Mouse (Mus musculus) brain, adult 2 months (tissue): ENCODE results near the gene Lrrc57.

ENCODE experiments used
- DNase-seq: peaks from one replicate; pipeline ENCODE4 v3.0.0; 2011; ENCODE audit warnings: low read depth, low spot score

The Lrrc57 gene

GRCm38 (mm10) chr2:120608830-120609723 lies at the start of gene Lrrc57, which contains the start of gene Haus2:
TSS of gene Lrrc57 (minus strand) at chr2:120609520.
TSS of gene Haus2 (plus strand) at chr2:120609383.
- peak; percentile 95 for DNase-seq

- peak; percentile 16 for DNase-seq
Observed at GRCm38 (mm10) chr2:120658486-120658885, 49.2 kb upstream of the Lrrc57 start.

DNA sequence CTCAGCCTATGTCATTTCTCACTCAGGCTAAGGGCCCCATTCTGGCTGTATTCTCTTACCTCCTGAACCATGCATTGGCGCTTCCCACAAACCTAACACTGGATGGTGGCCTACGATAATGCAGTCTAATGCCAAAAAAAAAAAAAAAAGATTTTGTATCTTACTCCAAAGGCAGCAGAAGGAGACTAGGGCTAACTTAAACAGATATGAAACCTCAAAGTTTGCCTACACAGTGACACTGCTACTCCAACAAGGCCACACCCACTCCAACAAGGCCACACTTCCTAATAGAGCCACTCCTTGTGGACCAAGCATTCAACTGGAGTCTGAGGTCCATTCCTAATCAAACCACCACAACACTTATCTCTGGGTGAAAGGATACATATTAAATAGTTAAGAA lies 47.4 kb upstream of the Lrrc57 start:
- DNase-seq, result no peak

- DNase-seq, result no peak
Observed at GRCm38 (mm10) chr2:120655905-120656304, 46.6 kb upstream of the Lrrc57 start.

DNA sequence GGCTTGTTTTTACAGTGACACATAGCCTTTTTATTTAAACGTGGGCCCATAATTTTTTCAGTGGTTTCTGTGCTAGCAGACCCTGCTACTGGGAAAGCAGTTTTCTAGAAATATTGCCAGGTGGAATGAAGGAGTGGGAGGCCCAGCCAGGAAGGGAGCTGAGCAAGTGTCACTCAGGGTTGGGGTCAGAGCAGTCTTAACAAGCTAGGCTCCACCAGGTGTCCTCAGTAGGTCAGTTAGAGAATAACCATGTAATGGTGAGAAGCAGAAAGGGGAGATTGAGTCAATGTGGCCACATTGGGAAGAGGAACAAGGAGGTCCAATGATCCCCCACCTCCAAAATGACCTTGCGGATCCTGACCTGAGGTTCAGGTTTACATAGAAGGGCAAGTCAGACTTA lies 45.4 kb upstream of the Lrrc57 start:
- DNase-seq, result no peak

DNA sequence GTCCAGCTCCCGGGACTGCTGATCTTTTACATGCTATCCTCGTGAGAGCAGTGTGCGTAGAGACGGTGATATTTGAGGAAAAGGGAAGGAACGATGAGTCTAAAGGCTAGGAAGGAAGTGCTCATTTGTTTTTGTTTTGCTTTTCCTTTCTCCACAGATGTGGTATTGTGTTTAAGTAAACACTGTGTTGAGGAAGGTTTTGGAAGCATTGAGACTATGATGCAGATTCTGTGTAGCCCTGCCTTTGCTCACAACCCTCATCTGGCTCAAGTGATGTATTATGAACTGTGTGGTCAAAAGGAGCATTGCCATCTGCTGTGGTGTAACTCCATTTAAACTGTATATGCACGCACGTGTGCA lies 43.6 kb upstream of the Lrrc57 start:
- DNase-seq, result no peak

- DNase-seq, result peak; percentile 43
Observed at GRCm38 (mm10) chr2:120652256-120652924, 43.1 kb upstream of the Lrrc57 start.

GRCm38 (mm10) chr2:120646777-120647176 lies 37.5 kb upstream of the Lrrc57 start:
- no peak for DNase-seq

- peak; percentile 66 for DNase-seq
Observed at GRCm38 (mm10) chr2:120643836-120644235, 34.5 kb upstream of the Lrrc57 start.

- DNase-seq, result no peak
Observed at GRCm38 (mm10) chr2:120640835-120641234, 31.5 kb upstream of the Lrrc57 start.

- DNase-seq, result peak; percentile 58
Observed at GRCm38 (mm10) chr2:120631957-120632356, 22.6 kb upstream of the Lrrc57 start.

GRCm38 (mm10) chr2:120631521-120631920 lies 22.2 kb upstream of the Lrrc57 start:
- DNase-seq, result no peak

- peak; percentile 51 for DNase-seq
Observed at GRCm38 (mm10) chr2:120630655-120631054, 21.3 kb upstream of the Lrrc57 start.

GRCm38 (mm10) chr2:120630246-120630645 lies 20.9 kb upstream of the Lrrc57 start:
- DNase-seq, result no peak

DNA sequence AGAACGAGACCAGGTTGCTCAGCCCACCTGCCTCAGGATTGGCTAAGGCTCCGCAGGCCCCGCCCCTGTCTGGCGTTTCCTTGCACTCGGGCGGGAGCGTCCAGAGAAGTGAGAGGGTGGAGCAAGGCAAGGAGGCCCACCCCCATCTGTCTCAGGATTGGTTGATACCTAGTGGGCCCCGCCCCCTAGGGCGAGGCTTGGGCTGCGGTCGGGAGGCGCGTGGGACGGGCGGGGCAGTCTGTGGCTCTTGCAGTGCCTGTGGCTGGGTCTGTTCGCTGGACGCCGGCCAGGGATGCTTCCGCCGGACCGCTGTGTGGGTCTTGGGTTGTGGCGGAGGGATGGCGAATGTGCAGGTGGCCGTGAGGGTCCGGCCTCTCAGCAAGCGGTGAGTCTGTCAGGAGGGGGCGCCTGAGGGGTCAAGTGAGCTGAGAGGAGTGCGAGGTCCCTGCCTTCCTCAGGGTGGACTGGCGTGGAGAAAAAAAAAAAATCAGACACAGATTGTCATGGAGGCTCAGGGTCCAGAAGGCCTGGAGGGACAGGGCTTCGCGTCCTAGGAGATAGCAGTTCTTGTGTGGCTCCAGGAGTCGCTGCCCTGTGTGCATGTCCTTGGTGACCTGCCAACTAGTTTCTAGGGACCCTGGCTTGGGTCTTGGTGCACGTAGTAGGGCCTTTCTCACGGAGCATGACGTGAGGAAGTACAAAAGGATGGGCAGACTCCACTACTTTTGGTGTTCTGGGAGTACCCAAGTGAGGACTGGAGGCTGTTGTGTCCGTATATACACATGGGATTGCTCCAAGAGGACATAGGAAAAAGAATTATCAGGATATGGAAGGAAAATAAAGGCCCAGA lies 19.8 kb upstream of the Lrrc57 start, which contains the start of gene Stard9:
TSS of gene Stard9 (plus strand) at position 236 of the 850 bp plus-strand sequence.
- DNase-seq, result peak; percentile 99

DNA sequence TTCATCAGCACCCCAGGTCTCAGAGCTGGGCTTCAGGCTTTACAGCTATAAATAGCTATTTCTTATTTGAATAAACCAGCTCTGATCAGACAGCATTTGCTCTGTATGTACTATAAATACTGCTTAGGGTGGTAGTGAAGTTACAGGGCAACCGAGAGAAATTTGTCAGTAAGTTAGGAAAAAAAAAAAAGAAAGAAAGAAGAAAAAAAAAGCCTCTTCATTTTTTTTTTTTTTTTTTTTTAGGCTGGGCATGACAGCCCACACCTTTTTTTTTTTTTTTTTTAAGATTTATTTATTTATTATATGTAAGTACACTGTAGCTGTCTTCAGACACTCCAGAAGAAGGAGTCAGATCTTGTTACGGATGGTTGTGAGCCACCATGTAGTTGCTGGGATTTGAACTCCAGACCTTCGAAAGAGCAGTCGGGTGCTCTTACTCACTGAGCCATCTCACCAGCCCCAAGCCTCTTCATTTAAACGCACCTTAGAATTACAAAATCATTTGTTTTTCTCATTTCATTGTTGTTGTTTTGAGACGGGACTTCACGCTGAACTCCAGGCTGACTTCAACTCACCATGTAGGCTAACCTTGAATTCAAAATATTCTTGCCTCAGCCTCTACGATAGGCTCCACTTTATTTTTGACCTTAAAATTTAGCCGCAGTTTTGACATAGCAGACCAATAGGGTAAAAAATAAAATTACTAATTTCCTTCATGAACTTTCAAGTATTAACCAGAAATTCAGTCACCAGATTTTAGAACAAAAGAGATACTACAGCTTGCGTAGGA lies 19.0 kb upstream of the Lrrc57 start:
- no peak for DNase-seq

DNA sequence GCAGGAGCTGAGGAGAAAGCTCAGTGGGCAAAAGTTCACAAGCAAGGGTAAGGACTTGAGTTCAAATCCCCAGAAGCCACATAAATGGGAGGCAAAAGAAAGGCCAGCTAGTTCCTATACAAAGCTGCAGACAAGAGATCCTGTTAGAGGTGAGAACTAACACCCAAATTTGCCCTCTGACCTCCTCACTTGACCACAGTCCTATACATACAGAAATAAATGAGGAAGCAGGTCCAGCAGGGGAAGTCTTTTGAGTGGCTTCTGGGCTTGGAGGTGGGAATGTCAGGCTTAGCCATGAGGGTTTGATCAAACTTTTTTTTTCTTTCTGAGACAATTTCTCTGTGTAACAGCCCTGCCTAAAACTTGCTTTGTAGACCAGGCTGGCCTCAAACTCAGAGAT lies 13.6 kb upstream of the Lrrc57 start:
- no peak for DNase-seq

- no peak for DNase-seq
Observed at GRCm38 (mm10) chr2:120619538-120619937, 10.2 kb upstream of the Lrrc57 start.

DNA sequence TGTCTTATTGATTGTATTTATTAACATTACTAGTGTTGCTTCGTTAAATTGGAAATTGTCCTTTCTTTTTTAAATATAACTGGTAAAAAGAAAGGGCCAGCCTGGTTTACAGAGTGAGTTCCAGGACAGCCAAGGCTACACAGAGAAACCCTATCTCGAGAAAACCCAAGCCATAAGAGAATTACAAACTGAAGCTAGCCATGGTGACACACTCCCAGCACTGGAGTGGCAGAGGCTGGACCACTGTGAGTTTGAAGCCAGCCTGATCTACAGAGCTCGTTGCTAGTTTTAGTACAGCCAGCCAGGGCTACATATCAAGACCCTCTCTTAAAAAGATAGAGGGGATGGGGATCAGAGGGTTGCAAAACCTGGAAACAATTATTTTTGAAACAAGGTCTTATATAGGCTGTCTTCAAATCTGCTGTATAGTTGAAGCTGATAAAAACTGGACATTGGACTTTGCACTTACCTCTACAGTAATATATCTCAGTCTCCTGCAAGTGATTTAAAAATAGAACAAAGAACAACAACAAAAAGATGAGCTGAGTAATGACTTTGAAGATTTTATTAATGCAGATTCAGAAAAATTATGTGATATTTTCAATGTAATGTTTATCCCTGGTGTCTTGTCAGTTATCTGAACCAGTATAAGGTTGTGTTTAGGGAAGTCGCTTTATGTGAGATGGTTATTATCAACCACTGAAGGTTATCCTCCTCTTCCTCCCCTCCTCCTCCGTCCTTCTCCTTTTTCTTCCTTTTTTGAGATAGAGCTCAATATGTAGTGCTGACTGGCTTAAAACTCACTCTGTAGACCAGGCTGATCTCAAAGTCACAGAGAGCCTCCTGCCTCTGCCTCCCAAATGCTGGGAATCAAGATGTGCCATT lies 7.2 kb upstream of the Lrrc57 start:
- no peak for DNase-seq
